Mouse (Mus musculus) embryo, embryonic 11.5 days (tissue): ENCODE measurements around the gene Tango6.
A peak's percentile ranks its signal among the peaks of the same experiment; 100 is the strongest.

Experiments used
- DNase-seq: peaks from one replicate; pipeline ENCODE4 v3.0.0-alpha.2; 2012; ENCODE audit warnings: low read depth, low spot score

Gene Tango6

DNA sequence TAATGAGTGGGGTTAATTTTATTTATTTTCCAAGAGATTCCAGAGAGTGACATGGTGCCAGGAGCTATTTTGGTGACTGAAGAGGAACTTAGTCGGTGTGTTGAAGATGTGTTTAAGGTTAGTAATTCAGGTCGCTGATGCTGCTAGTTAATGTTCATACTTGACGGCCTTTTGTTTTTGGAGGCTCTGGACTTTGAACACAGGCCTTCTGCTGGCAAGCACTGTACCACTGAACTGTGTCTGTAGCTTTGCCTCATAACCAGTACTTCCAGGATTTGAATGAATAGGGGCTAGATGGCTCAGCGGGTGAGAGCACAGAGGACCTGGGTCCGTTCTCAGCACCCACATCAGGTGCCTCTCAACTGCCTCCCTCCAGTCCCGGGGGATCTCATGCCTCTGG lies 17.3 kb downstream of the Tango6 start:
- DNase-seq = no peak

DNA sequence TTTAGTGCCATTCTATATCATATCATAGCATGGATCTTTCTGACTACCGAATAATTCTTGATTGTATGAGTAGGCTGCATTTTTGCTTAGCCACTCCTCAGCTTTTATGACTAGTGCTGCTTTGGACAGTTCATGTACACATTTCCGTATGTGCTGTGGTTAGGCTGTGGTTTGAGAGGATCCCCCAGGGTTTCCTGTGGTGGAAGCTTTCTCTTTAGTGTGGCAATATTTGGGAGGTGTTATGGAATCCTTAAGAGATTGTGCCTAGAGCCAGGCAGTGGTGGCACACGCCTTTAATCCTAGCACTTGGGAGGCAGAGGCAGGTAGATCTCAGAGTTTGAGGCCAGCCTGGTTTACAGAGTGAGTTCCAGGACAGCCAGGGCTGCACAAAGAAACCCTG lies 18.5 kb downstream of the Tango6 start:
- DNase-seq = no peak

DNA sequence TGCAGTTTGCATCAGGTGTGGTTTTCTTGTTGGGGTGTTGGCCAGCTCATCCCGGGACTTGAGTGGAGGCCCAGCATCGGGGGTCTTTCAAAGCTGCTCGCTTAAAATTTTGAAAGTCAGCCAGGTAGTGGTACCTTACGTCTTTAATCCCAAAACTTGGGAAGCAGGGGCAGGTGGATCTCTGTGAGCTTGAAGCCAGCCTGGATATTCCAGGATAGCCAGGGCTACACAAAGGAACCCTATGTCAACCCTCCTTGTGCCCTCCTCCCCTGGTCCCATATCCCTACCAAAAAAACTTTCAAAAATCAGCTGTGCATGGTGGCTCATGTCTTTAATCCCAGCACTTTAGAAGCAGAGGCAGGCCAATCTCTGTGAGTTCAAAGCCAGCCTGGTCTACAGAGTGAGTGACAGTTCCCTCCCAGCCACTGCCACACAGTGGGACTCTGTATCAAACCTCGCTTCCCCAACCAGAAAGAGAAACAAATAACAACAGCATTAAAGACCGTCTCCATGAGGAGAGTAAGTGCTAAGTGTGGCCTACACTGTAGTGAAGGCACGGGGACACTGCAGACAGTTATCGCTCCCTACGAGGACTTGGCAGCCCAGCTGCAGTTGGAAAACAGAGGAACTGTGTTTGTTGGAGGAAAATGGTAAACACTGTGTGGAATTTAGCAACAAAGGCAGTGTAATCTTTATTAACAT lies 21.5 kb downstream of the Tango6 start:
- no peak for DNase-seq

DNA sequence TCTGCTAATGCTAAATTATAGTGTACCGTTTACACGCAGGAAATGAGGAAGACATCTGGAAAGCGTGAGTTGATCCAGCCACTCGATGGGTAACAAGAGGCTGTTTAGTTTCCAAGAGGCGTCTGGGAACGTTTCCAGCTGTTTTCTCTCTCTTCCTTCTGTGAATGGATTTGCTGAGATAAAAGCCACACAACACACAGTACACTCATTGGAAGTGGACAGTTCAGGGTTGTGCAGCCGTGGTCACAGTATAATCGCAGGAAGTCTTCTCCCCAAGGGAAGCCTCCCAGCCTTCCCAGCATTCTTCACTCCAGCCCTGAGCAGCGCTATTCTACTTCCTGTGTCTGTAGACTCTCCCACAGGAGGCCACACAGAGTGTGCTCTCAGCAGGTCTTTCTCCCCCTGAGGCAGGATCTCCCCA lies 22.0 kb downstream of the Tango6 start:
- DNase-seq = no peak

DNA sequence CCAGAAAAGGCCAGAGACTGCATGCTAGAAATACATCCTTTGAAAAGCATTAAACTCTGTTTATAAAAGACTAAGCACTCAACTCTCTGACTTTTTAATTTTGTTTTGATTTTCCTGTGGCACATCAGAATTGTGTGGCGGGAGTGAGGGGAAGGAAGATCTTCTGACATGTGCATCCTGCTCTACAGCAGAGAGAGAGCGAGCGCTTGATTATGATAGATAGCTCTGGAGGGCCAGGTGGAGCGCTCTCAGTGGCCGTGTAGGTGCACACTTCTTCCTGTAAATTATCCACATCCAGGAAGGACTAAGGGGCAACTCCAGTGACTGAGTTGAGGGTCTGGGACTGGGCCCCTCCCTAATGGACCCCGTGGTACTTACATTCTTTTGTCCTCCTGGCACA lies 23.3 kb downstream of the Tango6 start:
- DNase-seq = no peak

DNA sequence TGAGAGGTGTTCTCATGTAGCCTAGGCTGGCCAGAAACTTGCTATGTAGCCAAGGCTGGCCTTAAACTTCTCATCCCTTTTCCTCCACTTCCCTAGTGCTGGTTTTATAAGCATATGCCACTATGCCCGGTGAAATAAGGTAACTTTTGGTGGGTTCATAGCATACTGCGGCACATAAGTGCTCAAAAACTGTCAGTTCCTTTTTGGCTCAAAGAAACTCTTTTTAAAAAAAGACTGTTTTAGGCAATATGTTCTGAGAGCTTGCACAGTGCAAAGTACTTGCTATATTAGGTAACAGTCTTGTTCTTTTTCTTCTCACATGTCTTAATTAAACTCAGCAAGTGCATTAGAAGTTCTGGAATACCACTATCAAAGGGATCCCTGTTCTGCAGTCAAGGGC lies 27.1 kb downstream of the Tango6 start:
- DNase-seq = no peak

DNA sequence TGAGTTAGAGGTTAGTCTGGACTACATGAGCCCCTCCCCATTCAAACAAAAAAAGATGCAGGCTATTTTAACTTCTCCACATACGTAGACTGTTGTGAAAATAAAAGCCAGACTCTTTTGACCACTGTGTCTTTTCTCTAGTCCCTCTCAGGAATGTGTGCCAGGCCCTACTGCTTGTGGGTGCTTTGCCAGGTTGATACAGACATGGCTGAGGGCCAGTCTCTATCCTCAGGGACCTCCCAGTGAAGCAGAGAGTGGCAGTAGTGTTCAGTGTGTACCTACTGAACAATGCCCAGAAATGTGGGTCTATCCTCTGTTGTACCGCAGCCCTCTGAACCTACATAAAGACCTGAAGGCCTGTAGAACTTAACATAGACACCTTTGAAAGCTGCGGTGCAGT lies 29.6 kb downstream of the Tango6 start:
- DNase-seq = no peak

DNA sequence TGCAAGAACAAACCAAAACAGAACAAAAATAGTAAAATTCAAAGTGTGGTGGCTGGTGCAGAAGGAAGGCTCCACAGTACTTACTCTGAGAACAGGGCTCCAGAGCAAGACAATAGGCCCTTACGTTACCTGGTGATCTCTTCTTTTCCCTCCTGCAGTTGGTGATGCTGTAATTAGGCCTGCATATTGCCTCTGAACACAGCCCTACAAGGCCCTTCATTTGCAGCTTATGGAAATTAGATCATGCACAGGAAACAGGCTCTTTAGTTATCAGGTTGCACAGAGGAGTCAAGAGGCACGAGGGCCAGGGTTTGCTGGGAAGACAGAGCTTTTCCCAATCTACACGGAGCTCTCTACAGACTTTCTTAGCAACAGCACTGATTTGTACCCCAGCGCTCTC lies 31.4 kb downstream of the Tango6 start:
- DNase-seq = no peak

DNA sequence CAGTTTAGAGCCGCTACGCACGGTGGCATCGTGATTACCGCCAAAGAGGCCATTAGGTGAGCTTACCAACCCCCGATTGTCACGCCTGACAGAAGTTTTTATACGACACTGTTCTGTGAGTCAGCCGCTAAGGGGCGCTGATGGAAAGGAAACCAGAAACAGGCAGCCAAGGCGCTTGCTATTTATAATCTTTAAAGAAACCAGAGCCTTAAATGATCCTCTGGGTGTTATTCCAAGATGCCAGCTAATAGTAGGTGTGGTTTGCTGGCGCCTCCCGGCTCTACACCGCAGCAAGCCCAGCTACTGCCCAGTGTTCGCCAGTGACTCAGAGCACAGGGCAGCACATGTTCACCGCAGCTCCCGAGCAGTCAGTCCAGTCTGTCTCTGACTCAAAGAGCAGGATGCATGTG lies 35.2 kb downstream of the Tango6 start:
- peak; percentile 53 for DNase-seq

DNA sequence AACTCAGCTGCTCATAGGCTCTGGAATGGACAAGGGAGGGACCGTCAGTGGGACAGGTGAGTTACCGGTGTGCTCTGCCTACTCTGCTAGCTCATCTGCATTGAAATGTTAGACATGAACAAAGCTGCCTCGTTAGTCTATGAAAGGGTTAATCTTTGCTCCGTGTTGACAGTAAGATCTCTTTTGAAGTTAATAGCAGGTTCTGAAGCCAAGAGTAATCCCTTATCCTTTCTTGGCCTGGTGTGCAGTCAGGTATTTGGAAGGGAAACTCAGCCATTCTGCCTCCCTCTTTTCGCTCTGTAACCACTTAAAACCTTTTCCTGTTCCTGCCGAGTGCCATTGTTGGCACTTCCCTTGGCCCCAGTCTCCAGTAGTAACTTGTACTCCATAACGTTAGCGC lies 38.1 kb downstream of the Tango6 start:
- DNase-seq = no peak

DNA sequence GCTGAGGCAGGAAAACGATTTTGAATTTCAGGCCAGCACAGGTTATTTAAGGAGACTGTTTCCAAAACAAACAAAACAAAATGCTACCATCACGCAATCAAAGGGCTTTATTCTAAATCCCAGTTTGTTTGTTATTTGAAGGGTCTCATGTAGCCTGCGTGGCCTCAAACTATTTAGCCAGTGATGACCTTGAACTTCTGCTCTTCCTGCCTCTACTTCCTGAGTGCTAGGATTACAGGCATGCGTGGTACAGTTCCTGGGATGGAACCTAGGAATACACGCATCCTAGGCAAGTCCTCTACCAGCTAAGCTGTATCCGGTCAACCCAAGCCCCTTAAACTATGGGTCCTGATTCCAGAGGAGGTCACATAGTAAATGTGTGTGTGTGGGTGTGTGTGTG lies 39.6 kb downstream of the Tango6 start:
- DNase-seq = no peak

DNA sequence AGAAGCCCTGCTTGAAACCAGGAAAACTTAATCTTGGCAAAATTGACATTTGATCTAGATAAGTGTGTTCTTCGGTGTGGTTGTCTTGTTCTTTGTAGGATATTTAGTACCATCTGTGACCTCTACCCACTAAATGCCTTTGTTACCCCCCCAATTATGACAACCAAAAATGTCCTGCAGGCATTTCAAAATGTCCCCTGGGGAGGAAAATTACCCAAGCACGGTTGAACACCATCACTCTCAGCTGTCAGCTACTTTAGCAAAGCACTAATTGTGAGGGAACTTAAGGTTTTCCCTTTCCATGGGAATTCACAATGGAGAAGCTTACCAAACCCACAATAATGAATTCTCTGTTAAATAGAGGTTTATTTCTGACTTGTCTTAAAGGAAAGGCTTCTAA lies 41.1 kb downstream of the Tango6 start:
- DNase-seq = no peak

DNA sequence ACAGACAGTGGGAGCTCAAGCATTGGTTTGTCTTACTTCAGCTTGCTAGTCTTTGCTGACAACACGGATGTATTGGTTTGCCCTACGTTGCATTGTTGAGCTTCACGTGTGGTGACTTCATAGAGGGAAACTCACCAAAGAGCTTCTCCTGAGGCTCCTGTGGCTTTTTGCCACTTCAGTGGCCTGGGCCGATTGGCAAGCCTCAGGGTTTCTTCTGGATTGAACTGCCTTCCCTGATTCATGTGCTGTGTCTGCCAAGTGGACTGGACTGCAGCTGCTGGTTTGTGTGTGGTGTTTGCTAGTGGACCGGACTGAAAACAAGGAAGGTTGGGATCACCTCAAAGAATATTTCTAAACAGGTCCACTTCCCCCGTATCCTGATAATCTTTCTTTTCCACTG lies 43.7 kb downstream of the Tango6 start:
- DNase-seq = no peak

DNA sequence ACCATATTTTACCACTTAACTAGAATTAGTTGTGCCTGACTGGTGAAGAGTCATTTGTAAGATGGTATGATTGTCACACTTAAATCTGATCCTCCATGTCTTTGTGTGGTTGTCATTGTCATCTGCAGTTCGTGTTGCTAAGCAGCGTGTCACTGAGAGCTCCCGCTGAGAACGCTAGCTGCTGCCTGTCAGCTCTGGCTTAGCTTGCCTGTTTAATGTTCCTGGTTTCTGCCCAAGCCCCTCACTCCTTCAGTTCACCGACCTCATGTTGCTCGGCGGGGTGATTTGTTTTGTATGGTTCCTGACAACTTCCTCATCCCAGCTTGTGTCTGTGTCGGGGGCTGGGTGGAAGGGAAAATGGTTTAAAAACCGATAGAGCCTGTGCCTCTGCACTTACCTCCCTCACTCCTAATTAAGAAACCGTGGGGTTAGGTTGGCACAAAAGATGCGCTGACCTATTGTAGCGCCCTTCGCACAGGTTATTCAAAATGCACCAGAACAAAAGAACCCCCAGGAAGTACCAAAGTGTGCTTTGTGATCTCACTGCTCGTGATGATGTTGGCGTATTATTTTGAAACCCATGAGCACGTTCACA lies 44.5 kb downstream of the Tango6 start:
- no peak for DNase-seq

DNA sequence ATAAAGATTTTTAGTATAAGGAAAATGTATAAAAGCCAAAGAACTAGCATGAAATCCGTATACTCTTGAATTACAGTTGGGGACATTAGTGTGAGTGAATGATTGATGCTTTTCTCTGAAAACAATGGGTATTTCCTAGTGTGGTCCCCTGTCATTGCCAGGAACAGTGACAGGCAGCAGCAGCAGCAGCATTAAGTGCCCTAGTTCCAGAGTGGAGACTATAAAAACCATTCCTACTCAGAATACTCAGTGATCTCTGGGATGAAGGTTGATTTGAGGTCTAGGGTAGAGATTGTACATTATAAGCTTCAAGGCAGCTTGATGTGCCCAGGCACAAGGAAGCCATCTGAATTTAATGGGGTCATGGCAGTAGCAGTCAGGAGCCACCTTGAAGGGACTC lies 45.0 kb downstream of the Tango6 start:
- DNase-seq = no peak

DNA sequence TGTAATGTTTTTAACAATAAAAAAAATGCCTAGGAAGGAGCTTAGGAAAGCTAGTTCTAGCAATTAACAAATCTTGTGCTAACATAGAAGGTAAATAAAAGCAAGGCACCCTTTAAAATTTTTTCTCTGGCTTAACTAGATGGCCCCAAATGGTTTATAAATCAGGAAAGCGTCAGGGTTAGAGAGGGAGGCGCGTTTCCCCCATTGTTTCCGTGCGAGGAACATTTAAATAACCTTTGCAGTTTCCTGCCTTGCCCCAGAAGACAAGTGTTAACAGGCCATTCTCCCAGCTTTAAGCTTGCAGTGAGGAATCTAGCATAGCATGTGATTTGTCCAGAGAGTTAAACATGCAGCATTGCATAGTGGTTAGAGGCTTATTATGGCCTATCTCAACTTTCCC lies 50.1 kb downstream of the Tango6 start:
- no peak for DNase-seq

DNA sequence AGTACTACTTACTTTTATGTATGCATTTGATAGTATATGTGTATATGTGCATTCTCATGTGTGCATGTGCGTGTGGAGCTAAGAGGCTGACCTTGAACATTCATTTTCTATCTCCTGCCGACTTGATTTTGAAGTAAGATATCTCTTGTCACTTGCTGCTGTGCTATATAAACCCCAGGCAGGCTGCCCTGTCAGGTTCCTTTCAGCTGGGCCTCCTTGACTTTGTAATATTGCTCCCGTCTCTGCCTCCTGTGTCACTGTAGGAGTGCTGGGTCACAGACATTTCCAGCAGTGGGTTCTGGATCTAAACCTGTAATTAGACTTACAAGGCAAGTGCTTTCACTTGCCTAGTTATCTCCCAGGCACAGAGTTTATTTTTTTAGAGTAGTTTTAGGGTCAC lies 50.8 kb downstream of the Tango6 start:
- DNase-seq = no peak

DNA sequence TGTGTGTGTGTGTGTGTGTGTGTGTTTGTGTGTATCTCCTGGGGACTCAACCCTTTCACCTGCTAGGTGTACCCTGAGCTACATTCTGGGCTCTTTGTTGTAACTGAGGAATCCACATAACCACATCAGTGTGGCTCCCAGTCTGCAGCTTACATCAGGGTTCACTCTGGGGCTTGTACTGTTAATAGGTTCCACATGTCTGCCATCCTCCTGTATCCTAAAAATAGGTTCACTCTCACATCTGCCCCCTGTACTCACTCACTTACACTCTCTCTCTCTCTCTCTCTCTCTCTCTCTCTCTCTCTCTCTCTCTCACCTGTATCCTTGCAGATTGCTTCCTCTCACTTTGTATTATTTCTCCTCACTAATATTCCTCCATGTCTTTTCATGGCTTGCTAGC lies 51.4 kb downstream of the Tango6 start:
- no peak for DNase-seq

DNA sequence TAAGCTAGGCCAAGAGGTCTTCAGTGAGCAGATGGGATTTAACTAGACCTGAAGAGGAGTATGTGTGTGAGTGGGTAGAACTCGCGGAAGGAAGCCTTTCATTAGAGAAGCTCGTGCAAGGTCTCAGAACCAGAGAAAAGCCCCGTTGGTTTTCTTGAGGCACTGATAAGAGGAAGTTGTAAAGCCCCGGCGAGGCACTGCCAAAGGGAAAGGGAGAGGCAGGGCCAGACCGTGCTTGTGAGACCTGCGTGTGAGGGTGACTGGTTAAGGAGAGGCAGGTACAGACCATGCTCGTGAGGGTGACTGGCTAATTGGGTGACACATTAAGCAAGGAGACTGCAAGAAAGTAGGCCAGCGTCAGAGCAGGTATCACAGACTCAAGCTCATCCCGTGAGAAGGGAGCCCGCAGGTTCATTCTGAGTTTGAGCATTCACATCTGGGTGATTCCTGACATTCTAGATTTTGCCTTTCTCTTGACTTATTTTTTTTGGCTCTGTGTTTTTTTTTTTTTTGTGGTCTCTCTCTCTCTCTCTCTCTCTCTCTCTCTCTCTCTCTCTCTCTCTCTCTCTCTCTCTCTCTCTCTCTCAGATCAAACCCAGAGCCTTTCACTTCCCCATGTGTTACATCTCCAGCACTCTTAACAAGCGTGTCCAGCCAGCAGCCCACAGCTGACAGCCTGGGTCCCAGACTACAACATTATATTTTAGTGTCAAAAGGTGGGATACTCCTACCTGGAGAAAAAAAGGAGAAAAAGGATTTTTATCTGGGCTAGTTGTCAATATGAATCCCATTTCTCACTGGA lies 54.2 kb downstream of the Tango6 start:
- no peak for DNase-seq

DNA sequence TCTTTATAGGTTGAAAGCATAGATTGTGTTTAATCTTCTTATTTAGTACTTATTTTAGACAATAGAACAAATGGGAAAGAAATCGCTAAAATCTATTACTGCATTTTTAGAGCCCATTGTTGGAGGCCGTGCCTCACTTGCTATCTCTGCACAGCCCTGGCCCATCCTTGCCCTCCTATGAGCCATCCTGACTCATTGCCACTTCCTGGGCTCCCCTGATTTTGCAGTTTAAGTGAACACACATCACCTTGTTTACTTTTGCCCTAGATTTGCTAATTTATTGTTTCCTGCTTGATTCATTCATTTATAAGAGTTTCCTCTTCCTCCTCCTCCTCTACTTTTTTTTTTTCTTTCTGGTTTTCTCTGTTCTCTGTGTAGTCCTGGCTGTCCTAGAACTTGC lies 55.0 kb downstream of the Tango6 start:
- no peak for DNase-seq

DNA sequence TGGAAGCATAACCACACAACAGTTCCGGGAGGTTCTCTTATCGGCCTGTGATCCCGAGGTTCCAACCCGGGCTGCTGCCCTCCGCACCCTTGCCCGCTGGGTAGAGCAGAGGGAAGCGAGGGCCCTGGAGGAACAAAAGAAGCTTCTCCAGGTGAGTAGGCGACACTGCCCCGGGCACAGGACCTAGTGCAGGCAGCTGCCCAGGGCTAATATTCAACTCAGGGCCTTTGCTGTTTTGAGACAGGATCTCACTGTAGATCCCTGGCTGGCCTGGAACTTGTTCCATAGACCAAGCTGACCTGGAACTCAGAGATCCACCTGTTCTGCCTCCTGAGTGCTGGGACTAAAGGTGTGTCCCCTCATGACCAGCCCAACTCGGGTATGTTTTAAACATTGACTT lies 59.5 kb downstream of the Tango6 start:
- no peak for DNase-seq

DNA sequence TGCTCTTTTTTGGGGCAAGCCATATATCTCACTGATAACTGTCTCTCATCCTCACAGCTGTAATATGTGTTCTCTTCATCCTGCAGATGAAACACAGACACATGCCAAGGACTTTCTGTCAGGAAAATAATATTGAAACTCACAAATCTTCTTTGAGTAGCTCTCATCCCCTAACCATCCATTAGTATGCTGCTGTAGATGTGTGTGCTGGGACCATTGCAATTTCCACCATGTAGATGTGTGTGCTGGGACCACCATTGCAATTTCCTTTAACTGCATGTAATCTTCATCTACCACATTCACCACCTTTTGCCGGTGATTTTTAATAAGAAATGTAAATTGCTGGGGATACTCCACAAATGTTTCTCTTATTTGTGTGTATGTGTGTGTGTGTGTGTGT lies 60.5 kb downstream of the Tango6 start:
- DNase-seq = no peak

DNA sequence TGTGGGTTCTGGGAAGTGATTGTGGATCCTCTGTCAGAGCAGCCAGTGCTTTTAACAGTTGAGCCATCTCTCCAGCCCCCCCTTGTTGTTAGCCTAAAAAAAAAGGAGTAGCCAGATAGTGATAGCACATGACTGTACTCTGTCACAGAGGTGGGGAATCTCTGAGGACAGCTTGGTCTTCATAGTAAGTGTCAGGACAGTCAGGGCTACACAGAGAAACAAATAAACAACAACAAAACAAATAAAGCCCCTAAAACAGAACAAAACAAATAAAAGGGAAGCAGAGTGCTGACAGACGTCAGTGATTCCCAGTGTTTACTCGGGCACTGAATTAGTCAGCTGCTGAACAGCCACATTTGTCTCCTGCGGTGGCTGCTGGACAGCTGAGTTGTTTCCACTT lies 70.6 kb downstream of the Tango6 start:
- no peak for DNase-seq
